Mouse (Mus musculus): ENCODE data around the gene Gm17402.

Gene Gm17402

DNA sequence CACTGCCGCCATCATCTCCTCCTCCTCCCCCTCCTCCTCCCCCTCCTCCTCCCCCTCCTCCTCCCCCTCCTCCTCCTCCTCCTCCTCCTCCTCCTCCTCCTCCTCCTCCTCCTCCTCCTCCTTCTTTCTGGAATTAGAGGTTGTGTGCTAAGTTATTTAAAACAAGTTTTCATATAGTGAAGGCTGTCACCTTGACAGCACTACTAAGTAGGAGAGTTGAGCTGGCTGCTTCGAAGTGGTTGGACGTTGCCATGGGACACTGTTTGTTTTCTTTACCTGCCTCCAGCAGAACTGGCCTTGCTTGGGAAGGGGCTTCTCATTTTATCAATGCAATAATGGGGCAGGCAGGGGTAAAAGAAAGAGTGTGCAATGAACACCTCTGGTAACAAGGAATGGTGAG, at the start of gene Gm17402:
TSS of gene Gm17402 (minus strand) at position 101 of the 400 bp plus-strand sequence.
- DNase-seq: no peak

DNA sequence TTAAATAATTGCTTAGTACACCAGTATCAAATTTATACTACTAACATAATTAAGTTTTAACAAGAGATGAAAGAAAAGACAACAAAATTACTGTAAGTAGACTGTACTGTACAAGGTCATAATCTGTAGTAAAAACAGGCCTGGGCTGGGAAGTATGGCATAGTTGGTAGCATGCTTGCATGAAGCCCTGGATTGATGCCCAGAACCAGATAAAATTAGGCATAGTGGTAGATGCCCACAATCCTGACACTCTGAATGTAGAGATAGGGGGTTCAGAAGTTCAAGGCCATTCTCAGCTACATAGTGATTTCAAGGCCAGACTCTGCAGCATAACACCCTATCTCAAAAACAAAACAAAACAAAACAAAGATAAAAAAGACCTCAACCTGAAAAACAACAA, 3.3 kb upstream of the Gm17402 start:
- DNase-seq: no peak

DNA sequence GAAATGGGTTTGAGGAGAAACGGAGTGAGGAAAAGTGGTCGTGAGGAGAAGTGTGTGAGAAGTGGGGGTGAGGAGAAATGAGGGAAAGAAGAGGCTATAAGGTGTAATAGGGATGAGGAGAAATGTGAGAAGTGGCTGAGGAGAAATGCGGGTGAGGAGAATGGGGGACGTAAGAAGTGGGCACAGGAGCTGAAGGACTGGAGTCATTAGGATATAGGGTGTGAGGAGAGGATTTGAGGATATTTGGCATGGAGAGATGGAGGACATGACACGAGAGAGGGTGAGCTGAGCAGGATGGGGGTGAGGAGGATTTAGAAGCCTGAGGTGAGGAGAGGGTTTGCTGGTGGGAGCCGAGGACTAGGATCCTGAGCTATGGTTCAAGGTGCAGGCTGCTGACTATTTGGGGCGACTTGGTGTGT, 594 bp downstream of the Gm17402 start:
- no peak for DNase-seq

DNA sequence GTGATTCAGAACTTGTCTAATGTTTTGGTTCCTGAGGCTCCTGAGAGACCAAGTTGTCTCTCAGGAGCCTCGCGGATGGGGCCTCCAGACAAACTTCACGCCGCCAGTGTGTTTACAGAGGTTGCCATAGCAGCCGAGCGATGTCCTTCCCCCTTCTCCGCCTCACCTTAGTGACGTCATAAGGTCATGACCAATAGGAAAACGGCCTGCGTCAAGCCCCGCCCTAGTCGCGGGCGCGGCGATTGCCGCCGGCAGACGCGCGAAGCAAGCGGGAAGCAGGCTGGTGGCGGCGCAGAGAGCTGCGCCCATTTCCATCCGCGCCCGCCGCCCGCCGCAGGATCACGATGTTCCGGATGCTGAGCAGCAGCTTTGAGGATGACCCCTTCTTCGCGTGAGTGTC, 1.1 kb downstream of the Gm17402 start, which contains the start of gene Mlf1:
TSS of gene Mlf1 (plus strand) at position 226 of the 400 bp plus-strand sequence.
- peak; percentile 86 for DNase-seq

DNA sequence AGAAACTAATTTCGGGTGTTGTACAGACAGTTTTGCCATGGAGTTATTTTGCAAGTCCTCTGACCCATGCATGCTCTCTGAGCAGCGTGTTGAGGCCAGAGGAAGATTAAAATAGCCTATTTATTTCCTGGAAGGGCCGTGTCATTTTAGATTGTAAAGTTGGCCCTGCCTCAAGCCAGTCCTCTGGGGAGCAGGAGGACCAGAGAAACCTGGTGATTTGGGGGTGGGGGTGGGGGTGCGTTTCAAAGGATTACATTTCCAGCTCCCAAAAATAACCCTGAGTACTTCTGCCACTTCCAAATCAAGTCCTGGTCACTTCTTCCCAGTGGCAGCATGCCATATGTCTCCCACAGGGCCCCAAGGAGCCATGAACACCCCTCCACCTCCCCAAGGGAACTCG, 2.2 kb downstream of the Gm17402 start:
- DNase-seq: no peak

DNA sequence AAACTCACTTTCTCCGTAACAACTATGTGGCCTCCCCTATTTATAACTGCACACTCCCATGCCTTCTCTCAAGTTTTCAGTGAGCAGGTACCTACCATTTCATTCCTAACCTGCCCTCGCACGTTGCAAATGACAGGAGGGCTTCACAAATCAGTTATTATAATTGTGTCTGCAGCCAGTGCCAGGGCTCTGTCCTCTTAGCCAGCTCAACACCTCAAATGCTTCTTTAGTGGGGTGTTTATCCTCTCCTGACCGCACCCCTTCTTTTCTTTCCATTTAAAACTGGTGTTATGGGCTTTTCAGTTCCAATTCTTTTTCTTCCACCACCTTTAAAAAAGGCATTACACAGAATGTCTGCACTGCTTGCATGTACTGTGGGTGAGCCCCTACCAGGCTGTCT, 2.8 kb downstream of the Gm17402 start:
- DNase-seq: no peak

DNA sequence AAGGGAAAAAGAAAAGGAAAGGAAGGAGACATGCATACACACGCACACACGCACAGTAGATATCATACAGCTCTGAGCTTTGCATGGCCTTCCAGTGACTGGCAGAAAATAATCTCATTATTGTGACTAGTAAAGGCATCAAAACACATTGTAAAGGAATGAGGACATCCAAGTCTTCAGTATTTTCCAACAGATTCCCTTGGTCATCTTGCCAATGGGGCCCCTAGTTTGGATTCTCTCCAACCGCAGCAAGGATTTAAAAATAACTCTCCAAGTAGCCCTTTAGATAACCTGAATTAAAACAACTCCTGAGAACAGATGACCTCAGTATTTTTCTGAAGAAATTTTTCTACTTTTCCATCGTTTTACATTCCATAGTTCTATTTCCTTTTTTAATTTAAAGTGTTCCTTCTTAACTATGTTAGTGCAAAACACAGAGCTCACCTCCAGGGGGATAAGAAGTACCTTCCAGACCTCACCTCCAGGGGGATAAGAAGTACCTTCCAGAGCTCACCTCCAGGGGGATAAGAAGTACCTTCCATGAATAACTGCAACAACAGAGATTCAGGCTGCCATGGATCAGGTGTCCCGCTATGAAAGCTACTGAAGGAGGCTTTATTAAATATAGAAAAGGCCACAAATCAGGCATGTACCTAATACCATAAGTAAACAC, 5.4 kb downstream of the Gm17402 start:
- DNase-seq: no peak

DNA sequence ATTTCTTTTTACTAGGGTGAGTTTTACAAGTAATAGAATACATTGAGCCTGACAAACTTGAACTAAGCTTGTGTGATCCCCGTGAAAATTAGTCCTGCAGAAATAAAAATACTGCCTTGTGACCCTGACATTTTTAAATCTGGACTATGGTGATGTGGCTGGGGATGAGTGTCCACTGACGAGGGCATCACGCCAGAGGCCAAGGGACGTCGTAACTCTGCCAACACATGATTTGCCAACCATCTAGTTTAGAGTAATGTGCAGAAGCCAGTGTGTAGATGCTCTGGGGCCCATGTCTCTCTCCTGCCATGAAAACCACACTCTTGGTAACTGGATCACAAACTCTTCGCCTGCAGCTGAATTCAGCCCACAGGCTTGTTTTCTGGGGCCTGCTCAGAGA, 7.5 kb downstream of the Gm17402 start:
- DNase-seq: no peak

DNA sequence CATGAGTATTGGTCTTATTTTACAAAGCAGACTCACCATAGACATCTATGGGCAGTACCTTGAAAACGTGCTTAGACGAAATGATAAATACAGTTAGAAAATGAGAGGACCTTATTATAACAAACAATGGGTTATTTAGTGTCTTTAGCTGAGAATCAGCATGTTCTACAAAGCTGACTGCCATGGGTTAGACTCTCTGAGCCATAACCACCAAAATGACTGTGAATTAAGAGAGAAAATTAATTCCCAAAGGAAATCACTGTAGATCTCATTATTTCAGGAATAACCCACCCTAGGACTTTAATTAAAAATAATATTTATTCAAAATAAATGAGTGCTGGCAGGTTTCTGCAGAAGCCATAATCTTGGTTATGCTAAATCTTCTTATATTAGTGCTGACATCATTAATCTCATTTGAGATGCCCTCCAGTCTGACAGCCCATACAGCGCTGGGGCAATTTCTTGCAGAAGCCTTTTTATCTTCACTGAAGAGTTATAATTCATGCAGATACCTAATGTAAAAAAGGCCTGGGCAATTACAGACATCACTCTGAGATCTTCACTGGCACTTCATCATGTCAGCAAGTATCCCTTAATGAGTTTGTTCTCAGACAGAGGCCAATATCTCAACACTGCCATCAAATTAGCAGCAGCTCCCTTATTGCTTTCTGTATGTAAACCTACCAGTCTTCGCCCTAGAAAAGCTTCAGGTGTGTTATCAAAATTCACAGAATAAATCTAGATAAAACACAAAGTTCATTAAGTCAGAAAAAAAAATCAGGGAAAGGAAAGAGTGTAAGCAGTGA, 8.7 kb downstream of the Gm17402 start:
- no peak for DNase-seq

DNA sequence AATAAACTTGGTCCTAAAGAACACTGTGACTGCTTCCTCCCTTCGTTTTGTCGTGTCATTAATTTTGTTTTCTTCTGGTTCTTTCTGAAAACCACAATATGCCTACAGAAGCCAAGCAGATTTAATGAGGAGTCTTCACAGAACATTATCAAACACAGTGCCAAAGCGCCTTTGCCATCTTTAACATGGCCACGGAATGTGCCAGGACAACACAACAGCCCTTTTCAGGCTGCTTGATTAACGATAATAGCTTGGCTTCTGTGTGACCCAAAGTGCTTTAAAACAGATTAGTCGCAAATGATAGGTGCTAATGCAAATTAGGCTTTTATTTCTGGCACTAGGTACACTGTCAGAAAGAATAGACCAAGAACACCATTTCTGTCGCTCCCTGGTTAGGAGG, 16.6 kb downstream of the Gm17402 start:
- DNase-seq: no peak

DNA sequence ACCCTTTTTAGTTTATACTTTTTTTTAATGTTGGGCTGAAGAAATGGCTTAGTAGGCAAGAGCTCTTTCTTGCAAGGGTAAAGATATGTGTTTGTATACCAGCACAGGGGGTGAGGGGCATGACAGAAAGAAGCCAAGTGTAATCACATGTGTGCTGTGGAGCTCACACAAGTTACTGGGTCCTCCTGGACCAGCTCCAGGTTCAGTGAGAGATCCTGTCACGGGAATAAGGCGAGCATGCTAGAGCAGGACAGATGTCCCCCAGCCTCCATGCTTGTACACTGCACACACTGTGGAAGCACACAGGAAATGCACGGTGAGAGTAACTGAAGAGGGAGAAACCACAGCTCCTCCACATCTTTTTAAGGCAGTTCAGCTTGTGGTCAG, 22.2 kb downstream of the Gm17402 start:
- no peak for DNase-seq

DNA sequence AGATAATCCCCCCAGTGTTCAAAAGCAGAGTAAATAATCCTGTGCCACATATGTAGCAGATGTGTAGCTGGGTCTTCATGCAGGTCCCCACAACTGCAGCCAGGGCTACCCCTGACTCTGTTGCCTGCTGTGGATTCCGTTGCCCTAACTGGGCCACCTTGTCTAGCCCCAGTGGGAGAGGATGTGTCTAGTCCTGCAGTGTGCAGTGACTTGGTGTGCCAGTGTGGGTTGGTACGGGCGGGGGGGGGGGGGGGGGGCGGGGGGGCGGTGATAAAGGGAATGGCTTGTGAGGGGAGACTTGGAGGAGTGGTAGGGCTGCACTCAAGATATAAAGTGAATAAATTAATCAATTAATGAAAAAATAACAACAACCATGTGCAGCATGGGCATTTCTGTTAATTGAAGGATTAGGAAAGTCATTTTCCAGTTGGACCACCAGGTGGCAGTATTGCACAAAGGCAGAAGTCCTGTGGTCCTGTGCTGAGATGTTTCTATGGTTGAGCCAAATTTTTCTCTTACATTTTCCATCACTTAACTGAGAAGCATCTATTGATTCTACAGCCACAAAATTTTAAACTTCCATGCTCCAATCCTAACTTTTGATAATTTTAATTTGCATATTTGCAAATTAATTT, 22.7 kb downstream of the Gm17402 start:
- DNase-seq: peak; percentile 45

DNA sequence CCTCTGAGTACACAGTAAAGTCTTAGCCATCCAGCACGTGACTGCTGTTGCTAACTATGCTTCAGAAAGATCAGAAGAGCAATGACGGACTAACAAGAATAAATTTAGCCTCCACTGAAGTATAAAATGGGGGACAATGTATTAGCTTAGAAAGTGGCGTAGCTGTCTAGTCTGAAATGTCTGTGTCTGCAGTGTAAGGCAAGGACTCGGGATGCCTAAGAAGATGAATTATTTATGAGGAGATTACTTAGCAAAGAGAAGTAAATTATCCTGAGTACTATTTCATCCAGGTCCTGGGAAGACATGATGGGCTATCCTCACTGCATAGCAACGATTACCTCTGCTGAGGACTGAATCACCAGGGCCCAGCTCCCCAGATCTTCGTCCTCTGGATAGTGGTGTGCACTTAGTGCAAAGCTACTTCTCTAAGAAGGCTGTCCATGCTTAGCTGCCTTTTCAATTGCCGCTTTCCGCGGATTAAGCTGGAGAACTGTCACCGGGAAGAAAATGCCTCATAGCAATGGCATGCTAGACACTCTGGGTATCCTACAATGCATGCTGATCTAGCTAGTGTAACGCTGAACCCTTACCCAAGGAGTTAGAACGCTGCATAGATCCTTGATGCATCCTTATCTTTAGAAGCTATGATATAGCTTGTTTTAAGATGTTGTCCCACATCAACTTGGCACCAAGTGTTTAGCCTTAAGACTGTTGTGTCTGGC, 23.4 kb downstream of the Gm17402 start:
- no peak for DNase-seq

DNA sequence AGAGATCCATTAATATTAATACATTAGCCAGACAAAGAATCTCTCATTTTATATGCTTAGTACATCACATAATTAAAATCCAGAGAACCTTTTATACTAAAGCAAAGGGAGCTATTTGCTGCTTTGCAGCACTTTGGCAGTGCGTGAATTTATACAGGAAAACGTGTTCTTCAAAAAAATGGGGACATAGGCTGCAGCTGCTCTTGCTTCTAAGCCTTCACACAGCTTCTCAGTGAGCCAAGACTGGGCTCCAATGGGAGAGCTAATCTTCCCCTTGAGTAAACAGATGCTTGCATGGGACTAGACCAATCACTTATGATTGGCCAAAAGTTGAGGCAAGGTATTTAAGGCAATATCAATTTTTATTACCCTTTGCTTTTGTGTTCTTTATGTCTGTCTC, 28.3 kb downstream of the Gm17402 start:
- DNase-seq: no peak

DNA sequence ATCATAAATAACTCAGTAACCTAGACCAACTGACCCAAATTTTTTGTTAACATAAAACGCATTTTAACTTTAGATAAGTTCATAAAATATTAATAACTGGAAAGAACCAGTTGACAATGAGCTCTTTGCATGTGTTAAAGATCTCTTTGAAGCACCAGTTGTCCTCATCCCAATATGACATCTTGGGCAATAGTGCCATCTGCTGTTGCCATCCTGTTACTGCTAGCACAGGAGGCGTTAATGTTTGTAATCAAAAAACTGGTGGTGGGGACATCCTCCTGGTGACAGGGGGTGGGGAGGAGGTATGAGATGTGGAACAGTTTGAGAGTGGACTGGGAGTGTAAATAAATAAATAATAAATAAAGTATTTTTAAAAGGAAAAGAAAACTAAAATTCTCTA, 30.4 kb downstream of the Gm17402 start:
- peak; percentile 57 for DNase-seq

DNA sequence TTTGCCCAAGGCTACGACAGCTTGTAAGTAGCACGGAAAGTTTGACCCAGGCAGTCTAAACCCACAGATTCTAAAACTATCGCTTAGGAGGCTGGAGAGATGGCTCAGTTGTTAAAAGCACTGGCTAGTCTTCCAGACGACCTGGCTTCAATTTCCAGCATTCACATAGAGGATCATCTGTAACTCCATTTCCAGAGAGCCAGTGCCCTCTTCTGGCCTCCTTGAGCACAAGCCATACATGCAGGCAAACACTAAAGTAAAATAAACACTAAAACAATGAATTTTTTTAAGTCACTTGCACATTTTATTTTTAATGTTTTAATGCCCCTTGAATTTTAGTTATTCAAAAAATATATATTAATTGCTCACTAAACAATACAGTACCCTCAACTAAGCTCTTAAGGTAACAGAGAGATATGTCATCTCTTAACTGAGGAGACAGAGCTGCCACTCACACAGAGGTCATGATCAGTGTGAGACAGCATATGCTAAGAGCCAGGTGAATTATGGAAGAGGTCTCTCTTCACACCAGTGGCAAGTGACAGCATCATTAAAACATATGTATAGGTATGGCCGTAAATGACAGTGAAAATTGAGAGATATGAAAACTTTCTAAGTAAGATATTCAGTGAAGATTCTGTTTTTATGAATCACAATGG, 31.8 kb downstream of the Gm17402 start:
- DNase-seq: no peak

DNA sequence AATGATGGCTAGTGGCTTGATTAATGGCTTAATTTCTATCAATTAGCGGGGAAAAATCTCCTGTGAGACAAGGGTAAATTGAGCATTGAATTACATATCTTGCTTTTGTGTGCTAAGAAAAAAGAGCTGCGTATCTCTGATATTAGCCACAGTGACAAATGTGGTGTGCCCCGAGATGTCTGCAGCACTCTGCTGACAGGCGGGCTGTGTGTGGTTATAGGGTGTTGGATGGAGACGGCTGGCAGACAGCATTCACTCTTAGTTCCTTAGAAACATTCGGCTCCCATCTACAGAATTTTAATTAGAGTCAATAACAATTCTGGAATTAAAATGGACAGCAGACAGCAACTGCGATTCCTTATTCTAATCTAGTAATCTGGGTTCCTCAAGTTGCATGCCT, 34.0 kb downstream of the Gm17402 start:
- DNase-seq: no peak

DNA sequence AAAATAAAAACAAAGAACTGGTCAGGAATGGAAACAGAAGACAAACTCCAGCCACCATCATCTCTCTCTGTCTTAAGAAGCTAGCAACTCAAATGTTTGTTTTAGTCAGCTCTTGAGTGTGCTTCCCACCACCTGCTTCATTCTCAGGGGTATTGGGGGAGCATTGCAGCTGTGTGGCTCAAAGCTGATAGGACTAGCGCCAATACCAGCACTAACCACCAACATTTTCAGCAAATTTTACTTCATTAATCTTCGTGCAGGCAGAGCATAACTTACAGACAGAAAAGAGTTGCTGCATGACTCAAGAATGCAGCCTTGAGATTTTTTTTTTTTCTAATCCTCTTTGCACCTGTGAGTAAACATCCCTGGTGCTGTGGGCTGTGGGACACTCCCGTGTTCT, 35.4 kb downstream of the Gm17402 start:
- DNase-seq: no peak

DNA sequence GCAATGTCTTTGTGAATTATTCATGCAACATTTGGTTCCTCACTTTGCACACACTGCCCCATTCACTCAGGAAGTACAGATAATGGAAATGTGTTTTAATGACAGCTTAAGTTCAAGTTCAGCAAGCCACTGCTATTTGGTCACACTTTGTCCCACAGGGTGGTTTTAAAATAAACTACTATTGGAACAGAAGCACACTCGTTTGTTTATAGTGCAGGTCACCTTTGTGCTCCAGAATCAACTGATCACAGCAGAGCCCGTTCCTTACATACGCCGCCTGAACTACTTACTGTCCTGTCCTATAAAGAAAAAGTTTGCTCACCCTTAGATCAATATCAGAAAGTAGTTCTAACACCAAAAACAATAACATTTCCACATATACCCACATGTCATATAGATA, 52.5 kb downstream of the Gm17402 start:
- DNase-seq: peak; percentile 21
